Mouse (Mus musculus): ENCODE results near the gene Gm20388.

The Gm20388 gene

GRCm38 (mm10) chr8:123634395-123635131 lies 3723.9 kb downstream of the Gm20388 start:
- DNase-seq: no peak

GRCm38 (mm10) chr8:123635671-123636070 lies 3725.0 kb downstream of the Gm20388 start:
- DNase-seq: no peak

- peak; percentile 13 to 54 for DNase-seq
These were observed 3732.8 kb downstream of the Gm20388 start for GRCm38 (mm10) chr8:123643330-123644051.

- DNase-seq: peak; percentile 29 to 49
These were observed 3734.6 kb downstream of the Gm20388 start for GRCm38 (mm10) chr8:123645229-123645628.

- no peak for DNase-seq
These were observed 3737.9 kb downstream of the Gm20388 start for GRCm38 (mm10) chr8:123648245-123649170.

- DNase-seq: no peak
These were observed 3738.8 kb downstream of the Gm20388 start for GRCm38 (mm10) chr8:123649483-123649882.

GRCm38 (mm10) chr8:123651390-123652098 lies 3740.9 kb downstream of the Gm20388 start:
- no peak for DNase-seq

- no peak for DNase-seq
These were observed 3742.0 kb downstream of the Gm20388 start for GRCm38 (mm10) chr8:123652641-123653040.

- peak; percentile 83 to 91 for DNase-seq
These were observed 3742.8 kb downstream of the Gm20388 start, which contains the start of gene Rhou for GRCm38 (mm10) chr8:123653308-123653993. Rhou (plus strand) TSS chr8:123653929.

- peak; percentile 13 to 18 for DNase-seq
These were observed 3743.4 kb downstream of the Gm20388 start for GRCm38 (mm10) chr8:123653994-123654569.

- no peak for DNase-seq
These were observed 3744.1 kb downstream of the Gm20388 start for GRCm38 (mm10) chr8:123654763-123655162.

GRCm38 (mm10) chr8:123655351-123655779 lies 3744.7 kb downstream of the Gm20388 start:
- DNase-seq: no peak

GRCm38 (mm10) chr8:123657826-123658225 lies 3747.2 kb downstream of the Gm20388 start:
- DNase-seq: no peak

- DNase-seq: no peak
These were observed 3748.9 kb downstream of the Gm20388 start for GRCm38 (mm10) chr8:123659469-123660057.

GRCm38 (mm10) chr8:123661515-123661914 lies 3750.9 kb downstream of the Gm20388 start:
- DNase-seq: no peak

- DNase-seq: no peak
These were observed 3754.9 kb downstream of the Gm20388 start for GRCm38 (mm10) chr8:123665580-123665979.

- DNase-seq: no peak
These were observed 3756.2 kb downstream of the Gm20388 start for GRCm38 (mm10) chr8:123666832-123667231.

GRCm38 (mm10) chr8:123668681-123669080 lies 3758.0 kb downstream of the Gm20388 start:
- DNase-seq: no peak

GRCm38 (mm10) chr8:123670766-123671165 lies 3760.1 kb downstream of the Gm20388 start:
- no peak for DNase-seq

GRCm38 (mm10) chr8:123671454-123671853 lies 3760.8 kb downstream of the Gm20388 start:
- DNase-seq: no peak

- DNase-seq: no peak
These were observed 3762.0 kb downstream of the Gm20388 start for GRCm38 (mm10) chr8:123672648-123673047.

Measured in kidney, adult 8-10 months (tissue).